Mouse (Mus musculus) liver, embryonic 14.5 days (tissue): ENCODE data around the gene Phldb1.

Source experiments
- CTCF ChIP-seq: IDR thresholded peaks from 2 replicates; pipeline ENCODE4 v1.5.1; 2016; ENCODE audit warnings: antibody characterized with exemption, low read depth, control low read depth
- EP300 ChIP-seq: IDR thresholded peaks from 2 replicates; pipeline ENCODE4 v1.6.1; 2016; ENCODE audit warnings: antibody characterized with exemption, low read depth

GRCm38 (mm10) chr9:44672291-44672865 is 62.6 kb downstream of the Phldb1 start:
- TF ChIP-seq EP300 = no peak
- no peak for TF ChIP-seq CTCF
